Mouse (Mus musculus) myocyte (in vitro differentiated cells): ENCODE measurements at regions not wholly inside any gene's neighbourhood (a gene's known extent, or its start where the extent isn't known, plus 50 kb on each side); places are given as distances from the start of the nearest gene placed in this dataset.

Experiments
- H3K27me3 ChIP-seq: one replicate; pipeline ENCODE4 v1.6.1; 2011; ENCODE audit not compliant: control insufficient read depth, insufficient read depth, insufficient read length
- H3K36me3 ChIP-seq: one replicate; pipeline ENCODE4 v1.6.1; 2011; ENCODE audit not compliant: control insufficient read depth, insufficient read depth
- H3K4me2 ChIP-seq: one replicate; pipeline ENCODE4 v1.6.1; 2011; ENCODE audit warnings: low read depth, control low read depth
- H3K4me3 ChIP-seq: one replicate; pipeline ENCODE4 v1.5.1; 2011; ENCODE audit warnings: mild to moderate bottlenecking, control low read depth, moderate library complexity
- H3K79me2 ChIP-seq: one replicate; pipeline ENCODE4 v1.6.1; 2011; ENCODE audit not compliant: control insufficient read depth, insufficient read depth
- H3ac ChIP-seq: one replicate; pipeline ENCODE4 v1.6.1; 2011; ENCODE audit not compliant: control insufficient read depth, insufficient read length
- CEBPB ChIP-seq: IDR thresholded peaks from 2 replicates; pipeline ENCODE4 v1.6.1; 2011; ENCODE audit warnings: mild to moderate bottlenecking, moderate library complexity; ENCODE audit not compliant: poor library complexity, insufficient read depth, severe bottlenecking
- E2F4 ChIP-seq: IDR thresholded peaks from one replicate; pipeline ENCODE4 v1.6.1; 2011; ENCODE audit warnings: mild to moderate bottlenecking, control low read depth, moderate library complexity; ENCODE audit not compliant: insufficient read depth
- MAX ChIP-seq: IDR thresholded peaks from one replicate; pipeline ENCODE4 v1.6.1; 2011; ENCODE audit warnings: low read depth, mild to moderate bottlenecking, control low read depth
- MYOD1 ChIP-seq, 3 experiments: IDR thresholded peaks; one replicate each; pipeline ENCODE4 v1.6.1; 2011; ENCODE audit warnings: control low read depth in 2 of 3, low read depth in 2 of 3, mild to moderate bottlenecking in 2 of 3, moderate library complexity in 1 of 3; ENCODE audit not compliant: insufficient read length in 2 of 3, control insufficient read depth in 1 of 3
- MYOG ChIP-seq, 3 experiments: IDR thresholded peaks; one replicate each; pipeline ENCODE4 v1.6.1; 2011; ENCODE audit warnings: control low read depth in 2 of 3, low read depth in 2 of 3, mild to moderate bottlenecking in 2 of 3; ENCODE audit not compliant: insufficient read length in 2 of 3, control insufficient read depth in 1 of 3, insufficient read depth in 1 of 3
- POLR2A ChIP-seq: IDR thresholded peaks from one replicate; pipeline ENCODE4 v1.6.1; 2011; ENCODE audit warnings: low read depth, mild to moderate bottlenecking, control low read depth, moderate library complexity; ENCODE audit not compliant: insufficient read length
- POLR2AphosphoS2 ChIP-seq: IDR thresholded peaks from one replicate; pipeline ENCODE4 v1.6.1; 2011; ENCODE audit warnings: low read depth, control low read depth; ENCODE audit not compliant: insufficient read length
- REST ChIP-seq: IDR thresholded peaks from one replicate; pipeline ENCODE4 v1.6.1; 2011; ENCODE audit warnings: mild to moderate bottlenecking, control low read depth, moderate library complexity; ENCODE audit not compliant: insufficient read depth, insufficient read length
- SRF ChIP-seq: IDR thresholded peaks from one replicate; pipeline ENCODE4 v1.6.1; 2011; ENCODE audit warnings: low read depth; ENCODE audit not compliant: control insufficient read depth, insufficient read length
- TCF12 ChIP-seq: IDR thresholded peaks from one replicate; pipeline ENCODE4 v1.6.1; 2011; ENCODE audit warnings: mild to moderate bottlenecking, control low read depth; ENCODE audit not compliant: poor library complexity, insufficient read depth, severe bottlenecking
- TCF3 ChIP-seq: IDR thresholded peaks from one replicate; pipeline ENCODE4 v1.6.1; 2011; ENCODE audit warnings: low read depth, control low read depth; ENCODE audit not compliant: insufficient read length
- USF1 ChIP-seq: IDR thresholded peaks from one replicate; pipeline ENCODE4 v1.6.1; 2011; ENCODE audit warnings: low read depth, mild to moderate bottlenecking, control low read depth, moderate library complexity

- Histone ChIP-seq H3K79me2 (no peaks in the 10 kb centered on the region), H3K36me3 (no peaks in the 10 kb centered on the region), H3K27me3 (no peaks in the 10 kb centered on the region), H3ac (no peak overlapping the region), H3K4me3 (no peak overlapping the region), H3K4me2 (peak overlapping the region; percentile 56)
- TF ChIP-seq USF1 = no peak
- TF ChIP-seq MYOD1 (IDR thresholded peaks at IDR 0.05; ENCODE audit: control insufficient read depth in 1 of 3, insufficient read length in 2 of 3, low read depth in 2 of 3) = no peak
- no peak for TF ChIP-seq MAX
- no peak for TF ChIP-seq POLR2AphosphoS2
- TF ChIP-seq TCF3 = no peak
- no peak for TF ChIP-seq SRF
- TF ChIP-seq E2F4 = no peak
- no peak for TF ChIP-seq TCF12
- TF ChIP-seq CEBPB = no peak
- TF ChIP-seq MYOG (IDR thresholded peaks at IDR 0.05; ENCODE audit: control insufficient read depth in 1 of 3, insufficient read depth in 1 of 3, insufficient read length in 2 of 3, low read depth in 2 of 3) = no peak
- no peak for TF ChIP-seq REST
- no peak for TF ChIP-seq POLR2A
These were observed 104.7 kb upstream of the Zfp703 start for GRCm38 (mm10) chr8:26872382-26872781.

GRCm38 (mm10) chr8:26872815-26873214 lies 104.3 kb upstream of the Zfp703 start:
- H3K4me2 ChIP-seq = peak overlapping the region; percentile 57
- no peak overlapping the region for H3ac ChIP-seq
- H3K36me3 ChIP-seq = no peaks in the 10 kb centered on the region
- TF ChIP-seq MAX = no peak
- TF ChIP-seq TCF12 = peak; percentile 68
- no peak for TF ChIP-seq POLR2A
- peak; percentile 46 to 82 (median 59) for TF ChIP-seq MYOG (IDR thresholded peaks at IDR 0.05; ENCODE audit: control insufficient read depth in 1 of 3, insufficient read depth in 1 of 3, insufficient read length in 2 of 3, low read depth in 2 of 3)
- TF ChIP-seq CEBPB = 0 out of 2 replicates have a peak, but pooled peaks have one; percentile 32
- no peak for TF ChIP-seq TCF3
- peak in 2 of 3 experiments; percentile 61 to 80 for TF ChIP-seq MYOD1 (IDR thresholded peaks at IDR 0.05; ENCODE audit: control insufficient read depth in 1 of 3, insufficient read length in 2 of 3, low read depth in 2 of 3)
- no peaks in the 10 kb centered on the region for H3K79me2 ChIP-seq
- H3K27me3 ChIP-seq = no peaks in the 10 kb centered on the region
- H3K4me3 ChIP-seq = no peak overlapping the region

DNA sequence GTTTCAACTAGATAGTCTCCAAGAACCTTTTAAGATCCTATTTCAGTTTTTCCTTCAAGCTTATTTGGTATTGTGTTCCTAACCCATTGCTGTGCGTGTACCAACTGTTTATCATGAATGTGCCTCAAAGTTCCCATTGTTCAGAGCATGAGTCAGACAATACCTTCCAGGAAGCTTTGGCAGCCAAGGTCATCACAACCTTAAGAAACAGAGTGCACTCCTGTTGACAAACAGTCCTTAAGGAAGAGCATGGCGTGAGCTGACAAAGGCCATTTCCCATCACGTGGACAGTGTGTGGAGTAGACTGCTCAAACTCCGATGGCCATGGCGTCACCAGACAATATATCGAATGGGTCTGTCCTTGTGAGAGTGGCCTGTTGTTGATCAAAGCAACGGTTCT lies 96.9 kb upstream of the Zfp703 start:
- Histone ChIP-seq H3K27me3 (no peaks in the 10 kb centered on the region), H3K79me2 (no peaks in the 10 kb centered on the region), H3K4me2 (no peak overlapping the region), H3K4me3 (no peak overlapping the region), H3ac (no peak overlapping the region), H3K36me3 (no peaks in the 10 kb centered on the region)
- TF ChIP-seq MYOD1 (IDR thresholded peaks at IDR 0.05; ENCODE audit: control insufficient read depth in 1 of 3, insufficient read length in 2 of 3, low read depth in 2 of 3) = no peak
- no peak for TF ChIP-seq TCF12
- no peak for TF ChIP-seq E2F4
- TF ChIP-seq MYOG (IDR thresholded peaks at IDR 0.05; ENCODE audit: control insufficient read depth in 1 of 3, insufficient read depth in 1 of 3, insufficient read length in 2 of 3, low read depth in 2 of 3) = no peak
- no peak for TF ChIP-seq POLR2A
- no peak for TF ChIP-seq TCF3
- TF ChIP-seq REST = no peak

- no peaks in the 10 kb centered on the region for H3K36me3 ChIP-seq
- no peak overlapping the region for H3K4me3 ChIP-seq
- no peak overlapping the region for H3K4me2 ChIP-seq
- H3K27me3 ChIP-seq = no peaks in the 10 kb centered on the region
- H3ac ChIP-seq = no peak overlapping the region
- TF ChIP-seq USF1 (no peak), MAX (no peak), POLR2A (no peak), CEBPB (no peak), TCF12 (no peak), E2F4 (no peak), MYOG (IDR thresholded peaks at IDR 0.05; ENCODE audit: control insufficient read depth in 1 of 3, insufficient read depth in 1 of 3, insufficient read length in 2 of 3, low read depth in 2 of 3) (no peak), SRF (no peak), MYOD1 (IDR thresholded peaks at IDR 0.05; ENCODE audit: control insufficient read depth in 1 of 3, insufficient read length in 2 of 3, low read depth in 2 of 3) (no peak), REST (no peak), POLR2AphosphoS2 (no peak), TCF3 (no peak)
- H3K79me2 ChIP-seq = no peaks in the 10 kb centered on the region
These were observed 95.6 kb upstream of the Zfp703 start for GRCm38 (mm10) chr8:26881268-26882120.
